Mouse (Mus musculus): ENCODE results near the gene Cd81. TPM values are rescaled to one million over a fixed set of nuclear protein-coding genes. Genes with fewer than 3 reads are reported as not detected.

The Cd81 gene
- total and polyA plus RNA-seq, 2 experiments from 2014 or later: 423 to 473 TPM

- DNase-seq (no peak), ATAC-seq (no peak)
- H3K4me3 ChIP-seq (ENCODE audit: low read depth, low read length): peak within 1 kb of the TSS; percentile 31
- peaks cover 35% of the 10 kb centered on the region for H3K27me3 ChIP-seq (ENCODE audit: insufficient read depth, low read length)
- H3K36me3 ChIP-seq (ENCODE audit: insufficient read depth): no peaks in the 10 kb centered on the region
- no peaks in the 10 kb centered on the region for H3K9me3 ChIP-seq (ENCODE audit: low read length)
- H3K27ac ChIP-seq (ENCODE audit: low read depth, low read length): no peak within 1 kb of the TSS
- 0 out of 2 replicates have a peak within 1 kb of the TSS, but pooled peaks have one; percentile 22 for H3K9ac ChIP-seq
- TF ChIP-seq CTCF (IDR thresholded peaks at IDR 0.05; ENCODE audit: low read depth): no peak
- no peaks in the 10 kb centered on the region for H3K4me1 ChIP-seq (ENCODE audit: insufficient read depth)
- peak within 1 kb of the TSS; percentile 56 for H3K4me2 ChIP-seq (ENCODE audit: low read depth)
- 68% methylated on average over 4 of the region's 4 CpGs for WGBS
Measured at GRCm38 (mm10) chr7:143106062-143106461, 53.5 kb downstream of the Cd81 start, which contains the start of gene Kcnq1. Gene Kcnq1 (plus strand): TSS chr7:143106362.

- TF ChIP-seq CTCF (IDR thresholded peaks at IDR 0.05; ENCODE audit: low read depth): no peak
Measured at GRCm38 (mm10) chr7:143106672-143107465, 54.3 kb downstream of the Cd81 start.

GRCm38 (mm10) chr7:143108200-143108599 is 55.7 kb downstream of the Cd81 start:
- H3K4me1 ChIP-seq (ENCODE audit: insufficient read depth): no peaks in the 10 kb centered on the region
- no peaks in the 10 kb centered on the region for H3K36me3 ChIP-seq (ENCODE audit: insufficient read depth)
- no peak overlapping the region for H3K4me2 ChIP-seq (ENCODE audit: low read depth)
- DNase-seq: no peak
- H3K27me3 ChIP-seq (ENCODE audit: insufficient read depth, low read length): peaks cover 35% of the 10 kb centered on the region
- TF ChIP-seq CTCF (IDR thresholded peaks at IDR 0.05; ENCODE audit: low read depth): peak; percentile 6; the same call in 1 of the 2 replicates
- H3K27ac ChIP-seq (ENCODE audit: low read depth, low read length): no peak overlapping the region
- no peak overlapping the region for H3K4me3 ChIP-seq (ENCODE audit: low read depth, low read length)
- H3K9me3 ChIP-seq (ENCODE audit: low read length): no peaks in the 10 kb centered on the region
- 36% methylated on average over 5 of the region's 5 CpGs for WGBS
- H3K9ac ChIP-seq: no peak overlapping the region
- ATAC-seq: no peak

More at GRCm38 (mm10) chr7:143106672-143107465, 54.3 kb downstream of the Cd81 start:
- 0 out of 2 replicates have a peak overlapping the region, but pooled peaks have one; percentile 22 for H3K9ac ChIP-seq
- H3K9me3 ChIP-seq (ENCODE audit: low read length): no peaks in the 10 kb centered on the region
- 7% methylated on average over 54 of the region's 57 CpGs for WGBS
- H3K4me3 ChIP-seq (ENCODE audit: low read depth, low read length): peak overlapping the region; percentile 31
- ATAC-seq (no peak), DNase-seq (no peak)
- H3K4me1 ChIP-seq (ENCODE audit: insufficient read depth): no peaks in the 10 kb centered on the region
- H3K27ac ChIP-seq (ENCODE audit: low read depth, low read length): no peak overlapping the region
- H3K4me2 ChIP-seq (ENCODE audit: low read depth): peak overlapping the region; percentile 56
- H3K36me3 ChIP-seq (ENCODE audit: insufficient read depth): no peaks in the 10 kb centered on the region
- H3K27me3 ChIP-seq (ENCODE audit: insufficient read depth, low read length): peaks cover 35% of the 10 kb centered on the region

DNA sequence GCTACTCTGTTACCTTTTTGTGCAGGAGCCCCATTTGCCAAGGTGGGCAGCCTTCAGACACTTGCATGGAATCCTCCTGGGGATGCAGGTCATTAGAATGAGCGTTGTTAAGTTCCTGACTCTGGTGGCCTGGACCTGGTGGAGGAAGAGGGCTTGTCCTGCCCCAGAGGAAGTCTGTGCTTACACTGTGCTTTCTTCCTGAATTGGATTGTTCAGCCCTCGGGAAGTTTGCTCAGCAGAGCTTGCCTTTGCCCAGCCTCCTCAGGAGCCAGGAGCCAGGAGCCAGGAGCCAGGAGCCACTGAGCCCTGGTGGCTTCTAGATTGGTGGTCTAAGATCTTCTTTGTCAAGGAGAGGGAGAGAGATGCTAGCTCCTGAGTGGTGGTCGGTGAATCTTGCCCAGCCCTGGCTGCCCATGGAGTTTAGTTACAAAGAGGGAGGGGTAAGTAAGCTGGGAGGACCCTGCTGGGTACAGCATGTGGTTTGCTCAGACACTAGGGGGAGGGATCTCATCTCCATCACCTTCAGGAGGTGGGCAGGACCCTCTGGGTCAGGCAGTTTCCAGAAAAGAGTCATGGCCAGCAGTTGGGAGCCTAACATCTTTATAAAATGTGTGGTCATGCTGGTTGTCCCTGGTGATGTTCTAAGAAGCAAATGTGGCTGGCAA is 56.6 kb downstream of the Cd81 start:
- WGBS: 35% methylated on average over 3 of the region's 3 CpGs
- Histone ChIP-seq H3K4me1 (ENCODE audit: insufficient read depth) (no peaks in the 10 kb centered on the region), H3K36me3 (ENCODE audit: insufficient read depth) (no peaks in the 10 kb centered on the region), H3K27me3 (ENCODE audit: insufficient read depth, low read length) (peaks cover 35% of the 10 kb centered on the region), H3K27ac (ENCODE audit: low read depth, low read length) (no peak overlapping the region), H3K9ac (no peak overlapping the region), H3K4me3 (ENCODE audit: low read depth, low read length) (no peak overlapping the region), H3K9me3 (ENCODE audit: low read length) (no peaks in the 10 kb centered on the region), H3K4me2 (ENCODE audit: low read depth) (no peak overlapping the region)
- no peak for TF ChIP-seq CTCF (IDR thresholded peaks at IDR 0.05; ENCODE audit: low read depth)
- ATAC-seq (no peak), DNase-seq (no peak)

DNA sequence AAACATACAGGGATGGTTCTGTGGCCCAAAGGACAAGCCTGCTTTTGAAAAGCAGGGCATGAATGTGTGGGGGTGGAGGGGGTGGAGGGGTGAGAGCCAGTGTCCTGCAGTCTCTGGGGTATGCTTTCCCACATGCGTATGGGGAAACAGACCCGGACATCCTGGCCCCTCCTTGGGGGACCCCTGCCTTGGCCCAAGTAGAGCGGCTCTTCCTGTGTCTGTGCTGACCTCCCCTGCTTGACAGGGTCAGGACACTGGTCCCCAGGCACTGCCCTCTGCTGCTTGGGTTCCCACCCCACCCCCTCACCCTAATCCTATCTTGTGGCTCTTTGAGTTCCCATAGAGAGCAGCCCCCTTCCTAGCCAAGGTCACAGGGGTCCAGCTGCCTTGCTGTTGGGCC is 57.2 kb downstream of the Cd81 start:
- no peaks in the 10 kb centered on the region for H3K9me3 ChIP-seq (ENCODE audit: low read length)
- 82% methylated on average over 3 of the region's 3 CpGs for WGBS
- no peak overlapping the region for H3K4me2 ChIP-seq (ENCODE audit: low read depth)
- no peak for TF ChIP-seq CTCF (IDR thresholded peaks at IDR 0.05; ENCODE audit: low read depth)
- H3K36me3 ChIP-seq (ENCODE audit: insufficient read depth): no peaks in the 10 kb centered on the region
- H3K9ac ChIP-seq: no peak overlapping the region
- H3K4me3 ChIP-seq (ENCODE audit: low read depth, low read length): no peak overlapping the region
- H3K27ac ChIP-seq (ENCODE audit: low read depth, low read length): no peak overlapping the region
- DNase-seq: no peak
- no peaks in the 10 kb centered on the region for H3K4me1 ChIP-seq (ENCODE audit: insufficient read depth)
- ATAC-seq: no peak
- peaks cover 35% of the 10 kb centered on the region for H3K27me3 ChIP-seq (ENCODE audit: insufficient read depth, low read length)

- H3K4me1 ChIP-seq (ENCODE audit: insufficient read depth): no peaks in the 10 kb centered on the region
- no peak overlapping the region for H3K4me2 ChIP-seq (ENCODE audit: low read depth)
- peaks cover 33% of the 10 kb centered on the region for H3K27me3 ChIP-seq (ENCODE audit: insufficient read depth, low read length)
- ATAC-seq (no peak), DNase-seq (no peak)
- no peak overlapping the region for H3K4me3 ChIP-seq (ENCODE audit: low read depth, low read length)
- 71% methylated on average over 1 of the region's 1 CpGs for WGBS
- no peaks in the 10 kb centered on the region for H3K36me3 ChIP-seq (ENCODE audit: insufficient read depth)
- H3K9me3 ChIP-seq (ENCODE audit: low read length): no peaks in the 10 kb centered on the region
- H3K27ac ChIP-seq (ENCODE audit: low read depth, low read length): no peak overlapping the region
- no peak for TF ChIP-seq CTCF (IDR thresholded peaks at IDR 0.05; ENCODE audit: low read depth)
- H3K9ac ChIP-seq: no peak overlapping the region
Measured at GRCm38 (mm10) chr7:143110803-143111202, 58.3 kb downstream of the Cd81 start.

- Histone ChIP-seq H3K9me3 (ENCODE audit: low read length) (no peaks in the 10 kb centered on the region), H3K36me3 (ENCODE audit: insufficient read depth) (no peaks in the 10 kb centered on the region), H3K4me1 (ENCODE audit: insufficient read depth) (no peaks in the 10 kb centered on the region), H3K4me3 (ENCODE audit: low read depth, low read length) (no peak overlapping the region), H3K4me2 (ENCODE audit: low read depth) (no peak overlapping the region), H3K27ac (ENCODE audit: low read depth, low read length) (no peak overlapping the region), H3K9ac (no peak overlapping the region), H3K27me3 (ENCODE audit: insufficient read depth, low read length) (peaks cover 24% of the 10 kb centered on the region)
- no peak for TF ChIP-seq CTCF (IDR thresholded peaks at IDR 0.05; ENCODE audit: low read depth)
- DNase-seq (no peak), ATAC-seq (no peak)
- 60% methylated on average over 4 of the region's 4 CpGs for WGBS
Measured at GRCm38 (mm10) chr7:143111719-143112118, 59.2 kb downstream of the Cd81 start.

Measured in forebrain, postnatal 0 days (tissue).